Mouse (Mus musculus): ENCODE measurements at regions not wholly inside any gene's neighbourhood (a gene's known extent, or its start where the extent isn't known, plus 50 kb on each side); places are given as distances from the start of the nearest gene placed in this dataset.

- Histone ChIP-seq H3K27ac (ENCODE audit: insufficient read depth, low read depth) (no peak overlapping the region), H3K9ac (ENCODE audit: insufficient read depth, low read depth) (no peak overlapping the region), H3K4me3 (replicated peaks in 1 of 3; ENCODE audit: low read depth in 2 of 3, low read length in 2 of 3, poor library complexity in 1 of 3) (no peak overlapping the region), H3K4me2 (ENCODE audit: insufficient read depth, low read depth, poor library complexity, severe bottlenecking) (no peak overlapping the region), H3K36me3 (replicated peaks in 1 of 2; ENCODE audit: control insufficient read depth in 1 of 2, insufficient read depth in 1 of 2, low read length in 1 of 2) (no peaks in the 10 kb centered on the region), H3K27me3 (replicated peaks) (no peaks in the 10 kb centered on the region), H3K9me3 (replicated peaks; ENCODE audit: low read length) (no peaks in the 10 kb centered on the region), H3K4me1 (ENCODE audit: control insufficient read depth in 1 of 2, insufficient read depth in 2 of 2) (peaks cover 3 to 36% of the 10 kb centered on the region in 2 experiments; a peak in 3 of 4 replicates), H3K79me2 (replicated peaks; ENCODE audit: control insufficient read depth, extremely low read depth, insufficient read depth, poor library complexity, severe bottlenecking) (no peaks in the 10 kb centered on the region)
- DNase-seq (ENCODE audit: extremely low read depth): no peak
- dilution Hi-C loops (cut with MboI; ENCODE audit: extremely low pct_ligation_motif_present, extremely low pct_unique_long_range_greater_than_20kb, low sequenced_read_pairs): no loop called here
- in situ Hi-C loops (cut with MboI; ENCODE audit: low pct_ligation_motif_present, low pct_unique_long_range_greater_than_20kb, low sequenced_read_pairs): no loop called here
- TF ChIP-seq HCFC1 (IDR thresholded peaks at IDR 0.05; ENCODE audit: low read depth, low read length): no peak
- TF ChIP-seq CHD1 (IDR thresholded peaks at IDR 0.05; ENCODE audit: low read depth, low read length): no peak
- no peak for TF ChIP-seq RCOR1 (conservative IDR thresholded peaks at IDR 0.05; ENCODE audit: low read depth, low read length)
- no peak for TF ChIP-seq USF2 (conservative IDR thresholded peaks at IDR 0.05; ENCODE audit: low read depth, low read length)
These were observed 93.6 kb downstream of the Enkur start for GRCm38 (mm10) chr2:21111527-21111926.

GRCm38 (mm10) chr2:21100248-21100808 lies 104.8 kb downstream of the Enkur start:
- no peak overlapping the region for H3K9ac ChIP-seq (ENCODE audit: insufficient read depth, low read depth)
- no peaks in the 10 kb centered on the region for H3K27me3 ChIP-seq (replicated peaks)
- dilution Hi-C loops (cut with MboI; ENCODE audit: extremely low pct_ligation_motif_present, extremely low pct_unique_long_range_greater_than_20kb, low sequenced_read_pairs): no loop called here
- TF ChIP-seq SMC3 (IDR thresholded peaks at IDR 0.05; ENCODE audit: low read depth, low read length) (no peak), GABPA (IDR thresholded peaks at IDR 0.05; ENCODE audit: insufficient replicate concordance, low read depth, low read length) (no peak), ELF1 (IDR thresholded peaks at IDR 0.05; ENCODE audit: low read depth, low read length) (no peak), RCOR1 (conservative IDR thresholded peaks at IDR 0.05; ENCODE audit: low read depth, low read length) (no peak), EP300 (IDR thresholded peaks at IDR 0.05; ENCODE audit: low read length) (no peak), CHD1 (IDR thresholded peaks at IDR 0.05; ENCODE audit: low read depth, low read length) (no peak)
- no peak overlapping the region for H3K27ac ChIP-seq (ENCODE audit: insufficient read depth, low read depth)
- H3K4me1 ChIP-seq (ENCODE audit: control insufficient read depth in 1 of 2, insufficient read depth in 2 of 2): 0 out of 4 replicates have a peak, but pooled peaks cover 0 to 3% of the 10 kb centered on the region in 2 experiments
- no peak for DNase-seq (ENCODE audit: extremely low read depth)
- H3K36me3 ChIP-seq (replicated peaks in 1 of 2; ENCODE audit: control insufficient read depth in 1 of 2, insufficient read depth in 1 of 2, low read length in 1 of 2): no peaks in the 10 kb centered on the region
- H3K4me3 ChIP-seq (replicated peaks in 1 of 3; ENCODE audit: low read depth in 2 of 3, low read length in 2 of 3, poor library complexity in 1 of 3): no peak overlapping the region
- H3K79me2 ChIP-seq (replicated peaks; ENCODE audit: control insufficient read depth, extremely low read depth, insufficient read depth, poor library complexity, severe bottlenecking): no peaks in the 10 kb centered on the region
- no peaks in the 10 kb centered on the region for H3K9me3 ChIP-seq (replicated peaks; ENCODE audit: low read length)
- H3K4me2 ChIP-seq (ENCODE audit: insufficient read depth, low read depth, poor library complexity, severe bottlenecking): no peak overlapping the region
- in situ Hi-C loops (cut with MboI; ENCODE audit: low pct_ligation_motif_present, low pct_unique_long_range_greater_than_20kb, low sequenced_read_pairs): no loop called here

GRCm38 (mm10) chr2:21091058-21091971 lies 113.8 kb downstream of the Enkur start:
- dilution Hi-C loops (cut with MboI; ENCODE audit: extremely low pct_ligation_motif_present, extremely low pct_unique_long_range_greater_than_20kb, low sequenced_read_pairs) (no loop called here), in situ Hi-C loops (cut with MboI; ENCODE audit: low pct_ligation_motif_present, low pct_unique_long_range_greater_than_20kb, low sequenced_read_pairs) (no loop called here)
- Histone ChIP-seq H3K4me2 (ENCODE audit: insufficient read depth, low read depth, poor library complexity, severe bottlenecking) (no peak overlapping the region), H3K36me3 (replicated peaks in 1 of 2; ENCODE audit: control insufficient read depth in 1 of 2, insufficient read depth in 1 of 2, low read length in 1 of 2) (no peaks in the 10 kb centered on the region), H3K9ac (ENCODE audit: insufficient read depth, low read depth) (no peak overlapping the region), H3K27ac (ENCODE audit: insufficient read depth, low read depth) (no peak overlapping the region), H3K4me3 (replicated peaks in 1 of 3; ENCODE audit: low read depth in 2 of 3, low read length in 2 of 3, poor library complexity in 1 of 3) (no peak overlapping the region), H3K79me2 (replicated peaks; ENCODE audit: control insufficient read depth, extremely low read depth, insufficient read depth, poor library complexity, severe bottlenecking) (no peaks in the 10 kb centered on the region), H3K9me3 (replicated peaks; ENCODE audit: low read length) (no peaks in the 10 kb centered on the region), H3K27me3 (replicated peaks) (no peaks in the 10 kb centered on the region), H3K4me1 (ENCODE audit: control insufficient read depth in 1 of 2, insufficient read depth in 2 of 2) (no peaks in the 10 kb centered on the region)
- no peak for TF ChIP-seq MAFK (IDR thresholded peaks at IDR 0.05; ENCODE audit: insufficient replicate concordance, low read length)
- no peak for TF ChIP-seq ZNF384 (IDR thresholded peaks at IDR 0.05; ENCODE audit: low read depth, low read length)
- no peak for TF ChIP-seq MEF2A (IDR thresholded peaks at IDR 0.05; ENCODE audit: borderline replicate concordance, low read depth, low read length)
- TF ChIP-seq KAT2A (IDR thresholded peaks at IDR 0.05; ENCODE audit: insufficient replicate concordance, low read length): no peak
- no peak for TF ChIP-seq MAX (IDR thresholded peaks at IDR 0.05; ENCODE audit: low read length)
- DNase-seq (ENCODE audit: extremely low read depth): no peak
